Mouse (Mus musculus) bone marrow, adult 2 months (tissue): Measurements from ENCODE around the gene Emc7.

ENCODE experiments used
- CTCF ChIP-seq: fragments of 200-500 bp; IDR thresholded peaks from 2 replicates; pipeline ENCODE4 v1.5.1; 2011; ENCODE audit warnings: low read length, control low read depth; ENCODE audit not compliant: control insufficient read depth, insufficient read depth
- POLR2A ChIP-seq: fragments of 200-500 bp; IDR thresholded peaks from 2 replicates; pipeline ENCODE4 v1.6.1; 2011; ENCODE audit warnings: low read depth, mild to moderate bottlenecking, control low read depth, low read length, borderline replicate concordance; ENCODE audit not compliant: control insufficient read depth

DNA sequence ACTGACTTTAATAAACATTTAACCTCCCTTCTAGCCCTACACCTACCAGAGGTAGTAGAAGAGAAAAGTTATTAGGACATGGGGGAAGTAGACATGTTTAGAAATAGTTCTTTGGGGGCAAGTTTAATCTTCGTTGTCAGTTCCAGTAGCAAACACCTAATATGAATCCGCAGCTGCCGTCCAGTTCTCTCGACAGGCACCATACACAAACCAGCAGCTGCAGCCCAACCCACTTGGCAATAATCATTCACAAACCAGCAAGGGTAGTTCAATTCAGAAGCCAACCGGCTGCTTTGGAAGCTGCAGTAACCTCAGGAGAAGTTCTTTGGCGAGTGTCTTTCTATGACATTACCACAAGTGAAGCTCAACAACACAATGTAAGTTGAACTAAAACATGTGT lies 49.2 kb downstream of the Emc7 start:
- TF ChIP-seq CTCF (no peak), POLR2A (no peak)
